Mouse (Mus musculus): ENCODE data around the gene Gm7929.
"Not testable (repeated sequence)": the region's sequence is repeated elsewhere in the genome, so short reads cannot be mapped to it uniquely, and the experiment has no call there.

Gm7929 gene

GRCm38 (mm10) chr14:41750514-41750913 is at the start of gene Gm7929:
Gene Gm7929 (minus strand): TSS chr14:41750614.
- in situ Hi-C loops (cut with MboI; ENCODE audit: low pct_unique_long_range_greater_than_20kb in 1 of 2, low sequenced_read_pairs in 2 of 2, unreplicated experiment in 1 of 2), result not testable (repeated sequence)

GRCm38 (mm10) chr14:41772341-41772740 is 21.9 kb upstream of the Gm7929 start, which contains the start of gene Gm47189:
Gene Gm47189 (minus strand): TSS chr14:41772441.
- in situ Hi-C loops (cut with MboI; ENCODE audit: low pct_unique_long_range_greater_than_20kb in 1 of 2, low sequenced_read_pairs in 2 of 2, unreplicated experiment in 1 of 2), result not testable (repeated sequence)

GRCm38 (mm10) chr14:41755931-41756330 is 5.5 kb upstream of the Gm7929 start:
- in situ Hi-C loops (cut with MboI; ENCODE audit: low pct_unique_long_range_greater_than_20kb in 1 of 2, low sequenced_read_pairs in 2 of 2, unreplicated experiment in 1 of 2), result not testable (repeated sequence)

GRCm38 (mm10) chr14:41723437-41723836 is 27.0 kb downstream of the Gm7929 start:
- in situ Hi-C loops (cut with MboI; ENCODE audit: low pct_unique_long_range_greater_than_20kb in 1 of 2, low sequenced_read_pairs in 2 of 2, unreplicated experiment in 1 of 2), result not testable (repeated sequence)

GRCm38 (mm10) chr14:41717180-41717579 is 33.2 kb downstream of the Gm7929 start:
- in situ Hi-C loops (cut with MboI; ENCODE audit: low pct_unique_long_range_greater_than_20kb in 1 of 2, low sequenced_read_pairs in 2 of 2, unreplicated experiment in 1 of 2), result not testable (repeated sequence)

GRCm38 (mm10) chr14:41701785-41702184 is 48.6 kb downstream of the Gm7929 start, which contains the start of gene Gm8068:
Gene Gm8068 (minus strand): TSS chr14:41701885.
- in situ Hi-C loops (cut with MboI; ENCODE audit: low pct_unique_long_range_greater_than_20kb in 1 of 2, low sequenced_read_pairs in 2 of 2, unreplicated experiment in 1 of 2), result not testable (repeated sequence)
